Mouse (Mus musculus) hindbrain, postnatal 0 days (tissue): ENCODE measurements around the gene Slc39a1. TPM values are rescaled to one million over a fixed set of nuclear protein-coding genes. Genes with fewer than 3 reads are reported as not detected.
"Not testable (repeated sequence)": the region's sequence is repeated elsewhere in the genome, so short reads cannot be mapped to it uniquely, and the experiment has no call there.

ENCODE experiments used
- ATAC-seq: fragments of 200-750 bp; cut with Nextera tagmentation; 2 replicates; pipeline ENCODE4 v1.8.0; 2017; ENCODE audit warnings: mild to moderate bottlenecking, moderate TSS enrichment, moderate library complexity
- DNase-seq: peaks from one replicate; pipeline ENCODE4 v3.0.0-alpha.2; 2015; ENCODE audit warnings: low spot score
- H3K27ac ChIP-seq: fragments of 300-500 bp; sonication (generic); 2 replicates; pipeline ENCODE4 v1.5.1; 2014; ENCODE audit warnings: mild to moderate bottlenecking
- H3K27me3 ChIP-seq: fragments of 300-500 bp; sonication (generic); 2 replicates; pipeline ENCODE4 v1.6.1; 2014; ENCODE audit warnings: low read length, mixed read lengths; ENCODE audit not compliant: insufficient read depth
- H3K36me3 ChIP-seq: fragments of 300-500 bp; sonication (generic); 2 replicates; pipeline ENCODE4 v1.6.1; 2014; ENCODE audit warnings: low read length, mixed read lengths; ENCODE audit not compliant: insufficient read depth
- H3K4me1 ChIP-seq: fragments of 300-500 bp; sonication (generic); 2 replicates; pipeline ENCODE4 v1.6.1; 2014; ENCODE audit warnings: antibody characterized with exemption, low read length, mixed read lengths; ENCODE audit not compliant: insufficient read depth
- H3K4me2 ChIP-seq: fragments of 300-500 bp; sonication (generic); 2 replicates; pipeline ENCODE4 v1.6.1; 2014; ENCODE audit warnings: low read depth, mild to moderate bottlenecking, low read length, moderate library complexity, mixed read lengths
- H3K4me3 ChIP-seq: fragments of 300-500 bp; sonication (generic); 2 replicates; pipeline ENCODE4 v1.5.1; 2014; ENCODE audit warnings: low read length
- H3K9ac ChIP-seq: fragments of 300-500 bp; sonication (generic); replicated peaks from 2 replicates; pipeline ENCODE4 v1.6.1; 2014; ENCODE audit warnings: mild to moderate bottlenecking, low read length, moderate library complexity, mixed read lengths
- H3K9me3 ChIP-seq: fragments of 300-500 bp; sonication (generic); 2 replicates; pipeline ENCODE4 v1.6.1; 2016; ENCODE audit warnings: low read length, mixed read lengths
- CTCF ChIP-seq: IDR thresholded peaks from 2 replicates; pipeline ENCODE4 v1.5.1; 2016; ENCODE audit warnings: antibody characterized with exemption, control low read depth, low read depth
- WGBS: fragments of 180-500 bp; shearing (Covaris S2); extraction: QIAGEN DNeasy Blood & Tissue Kit; methylation state at CpG from one replicate; pipeline ENCODE4 v1.1.7; 2014; 5-methylcytosine and 5-hydroxymethylcytosine counted together
- polyA plus RNA-seq: library from polyadenylated mRNA; unstranded; fragments of >200 nt; fragmentation: Nextera tagmentation; extraction: Ambion mirVana; gene quantifications from 2 replicates; pipeline ENCODE4 v1.2.1, GENCODE M21; 2015
- total RNA-seq: library from RNA; depleted of rRNA; stranded (reverse); fragments of >200 nt; gene quantifications from 2 replicates; pipeline ENCODE4 v1.2.3, GENCODE M21; 2014

Gene Slc39a1
- total and polyA plus RNA-seq, 2 experiments from 2014 or later = 70.1 to 105 TPM

GRCm38 (mm10) chr3:90248746-90249100 lies 751 bp downstream of the Slc39a1 start:
- no peak for TF ChIP-seq CTCF
- Histone ChIP-seq H3K9me3 (no peaks in the 10 kb centered on the region), H3K4me3 (peak overlapping the region; percentile 66), H3K4me1 (peaks cover 5% of the 10 kb centered on the region), H3K36me3 (no peaks in the 10 kb centered on the region), H3K27ac (peak overlapping the region; percentile 87), H3K9ac (peak overlapping the region; percentile 74), H3K27me3 (no peaks in the 10 kb centered on the region), H3K4me2 (peak overlapping the region; percentile 91)
- DNase-seq = peak; percentile 4
- no peak for ATAC-seq
- 6% methylated on average over 10 of the region's 10 CpGs for WGBS

DNA sequence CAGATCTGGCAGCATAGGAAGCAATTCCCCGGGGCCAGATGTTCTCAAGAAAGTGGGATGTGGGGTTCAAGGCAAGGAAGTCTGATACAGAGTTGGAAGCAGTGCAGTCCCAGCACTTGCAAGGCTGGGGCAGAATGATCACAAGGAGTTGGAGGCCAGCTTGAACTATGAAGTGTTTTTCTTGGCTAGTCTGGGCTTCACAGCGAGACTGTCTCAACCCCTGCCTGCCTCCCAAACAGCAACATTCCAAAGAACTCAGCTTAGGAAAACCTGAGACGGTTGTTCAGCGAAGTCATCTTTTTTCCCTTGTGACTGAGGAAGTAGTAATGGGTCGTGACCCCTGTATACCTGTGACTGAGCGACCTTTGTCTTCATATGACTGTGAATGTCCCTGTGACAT lies 2.8 kb downstream of the Slc39a1 start:
- Histone ChIP-seq H3K9ac (no peak overlapping the region), H3K4me3 (no peak overlapping the region), H3K36me3 (no peaks in the 10 kb centered on the region), H3K27me3 (no peaks in the 10 kb centered on the region), H3K4me1 (peaks cover 10% of the 10 kb centered on the region), H3K27ac (no peak overlapping the region), H3K9me3 (no peaks in the 10 kb centered on the region), H3K4me2 (no peak overlapping the region)
- 89% methylated on average over 6 of the region's 6 CpGs for WGBS
- no peak for TF ChIP-seq CTCF
- no peak for ATAC-seq
- no peak for DNase-seq

- H3K9ac ChIP-seq, ATAC-seq, H3K4me3 ChIP-seq, H3K27ac ChIP-seq, DNase-seq, H3K36me3 ChIP-seq, H3K27me3 ChIP-seq, H3K4me1 ChIP-seq, H3K9me3 ChIP-seq, H3K4me2 ChIP-seq: not testable (repeated sequence)
- 93% methylated on average over 10 of the region's 12 CpGs for WGBS
Measured at GRCm38 (mm10) chr3:90251731-90252226, 3.8 kb downstream of the Slc39a1 start.

GRCm38 (mm10) chr3:90252659-90253058 lies 4.7 kb downstream of the Slc39a1 start:
- WGBS = 84% methylated on average over 2 of the region's 2 CpGs
- not testable (repeated sequence) for H3K27ac ChIP-seq, H3K27me3 ChIP-seq, H3K4me2 ChIP-seq, ATAC-seq, H3K4me1 ChIP-seq, DNase-seq, H3K36me3 ChIP-seq, H3K9me3 ChIP-seq, H3K4me3 ChIP-seq, H3K9ac ChIP-seq

GRCm38 (mm10) chr3:90253174-90253573 lies 5.2 kb downstream of the Slc39a1 start:
- H3K4me2 ChIP-seq, ATAC-seq, H3K36me3 ChIP-seq, H3K9me3 ChIP-seq, DNase-seq, H3K27me3 ChIP-seq, H3K4me3 ChIP-seq, H3K9ac ChIP-seq, H3K4me1 ChIP-seq: not testable (repeated sequence)
- 91% methylated on average over 1 of the region's 1 CpGs for WGBS
- peak overlapping the region; percentile 89; the same call in 1 of the 2 replicates for H3K27ac ChIP-seq

DNA sequence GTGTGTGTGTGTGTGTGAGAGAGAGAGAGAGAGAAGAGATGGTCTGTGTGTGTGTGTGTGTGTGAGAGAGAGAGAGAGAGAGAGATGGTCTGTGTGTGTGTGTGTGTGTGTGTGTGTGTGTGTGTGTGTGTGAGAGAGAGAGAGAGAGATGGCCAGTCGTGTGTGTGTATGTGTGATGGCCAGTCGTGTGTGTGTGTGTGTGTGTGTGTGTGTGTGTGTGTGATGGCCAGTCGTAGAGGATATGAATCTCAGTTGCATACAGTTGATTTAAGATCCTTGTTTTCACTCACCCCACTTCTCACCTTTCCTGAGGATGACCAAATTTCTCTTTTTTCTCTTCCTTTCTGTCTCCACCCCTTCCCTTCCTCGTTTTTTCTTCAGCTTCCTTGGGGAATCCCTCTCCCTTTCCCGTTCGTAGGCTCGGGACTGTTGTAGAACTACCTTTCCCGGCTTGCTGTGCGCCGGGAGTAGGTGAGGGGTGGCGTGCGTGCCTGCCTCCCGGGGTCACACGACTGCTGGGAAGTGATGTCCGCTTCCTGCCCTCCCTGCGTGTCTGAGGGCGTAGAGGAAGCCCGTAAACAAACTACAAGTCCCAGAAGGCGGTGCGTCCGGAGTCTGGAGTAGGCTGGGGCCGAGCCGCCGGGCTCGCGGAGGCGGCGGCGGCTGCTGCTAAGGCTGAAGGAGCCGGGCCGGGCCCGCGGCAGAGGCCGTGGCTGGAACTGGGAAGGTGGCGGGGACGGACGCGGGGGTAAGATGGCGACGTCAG lies 5.9 kb downstream of the Slc39a1 start, which contains the start of gene Crtc2:
TSS of gene Crtc2 (plus strand) at position 511 of the 766 bp plus-strand sequence.
- DNase-seq (peak; percentile 98), ATAC-seq (peak; percentile 97)
- Histone ChIP-seq H3K27me3 (no peaks in the 10 kb centered on the region), H3K9me3 (no peaks in the 10 kb centered on the region), H3K4me3 (peak within 1 kb of the TSS; percentile 97), H3K9ac (peak within 1 kb of the TSS; percentile 90), H3K4me2 (peak within 1 kb of the TSS; percentile 89), H3K27ac (peak within 1 kb of the TSS; percentile 89), H3K36me3 (peaks cover 12% of the 10 kb centered on the region), H3K4me1 (peaks cover 5% of the 10 kb centered on the region)
- no peak for TF ChIP-seq CTCF
- 0% methylated on average over 38 of the region's 40 CpGs for WGBS
